Mouse (Mus musculus): ENCODE results near the gene Alg1. TPM values are rescaled to one million over a fixed set of nuclear protein-coding genes. Genes with fewer than 3 reads are reported as not detected.
A peak's percentile ranks its signal among the peaks of the same experiment; 100 is the strongest.

Alg1 gene
- polyA plus RNA-seq, 1 experiment from 2014 or later: 24.4 TPM

DNA sequence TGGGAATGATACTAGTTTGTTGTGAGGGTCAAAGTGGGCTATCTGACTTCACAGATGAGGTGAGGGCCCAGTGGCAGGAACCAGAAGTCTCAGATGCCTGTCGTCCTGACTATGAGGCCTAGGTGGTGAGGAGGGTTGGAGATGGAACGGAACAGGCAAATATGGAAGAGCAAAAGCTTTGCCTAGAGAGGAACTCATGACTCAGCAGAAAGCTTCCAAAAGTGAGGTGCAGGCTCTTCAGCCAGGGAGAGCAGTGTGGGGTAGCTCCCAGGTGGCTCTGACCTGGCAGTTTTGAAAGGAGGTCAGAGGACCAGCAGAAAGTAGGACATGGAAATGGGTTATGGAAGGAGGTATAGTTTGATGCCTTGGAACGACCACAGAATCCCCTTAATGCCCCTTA lies 17.5 kb downstream of the Alg1 start:
- no peaks in the 10 kb centered on the region for H3K9me3 ChIP-seq
- no peak for ATAC-seq (ENCODE audit: low FRiP score)
- H3K27ac ChIP-seq: no peak overlapping the region
- 82% methylated on average over 3 of the region's 3 CpGs for WGBS
- H3K4me3 ChIP-seq (replicated peaks): no peak overlapping the region
- no peaks in the 10 kb centered on the region for H3K27me3 ChIP-seq
- no peak overlapping the region for H3K9ac ChIP-seq
- H3K36me3 ChIP-seq (replicated peaks): peaks cover 25% of the 10 kb centered on the region
- H3K4me2 ChIP-seq: no peak overlapping the region
- H3K4me1 ChIP-seq: peaks cover 13% of the 10 kb centered on the region

- peaks cover 13% of the 10 kb centered on the region for H3K4me1 ChIP-seq
- no peak overlapping the region for H3K9ac ChIP-seq
- H3K27me3 ChIP-seq: peaks cover under 1% of the 10 kb centered on the region; the same call in 1 of the 2 replicates
- no peak overlapping the region for H3K4me3 ChIP-seq (replicated peaks)
- ATAC-seq (ENCODE audit: low FRiP score): no peak
- no peak overlapping the region for H3K27ac ChIP-seq
- WGBS: 87% methylated on average over 2 of the region's 2 CpGs
- no peak overlapping the region for H3K4me2 ChIP-seq
- H3K36me3 ChIP-seq (replicated peaks): peaks cover 21% of the 10 kb centered on the region
- H3K9me3 ChIP-seq: no peaks in the 10 kb centered on the region
Measured at GRCm38 (mm10) chr16:5252260-5252659, 18.8 kb downstream of the Alg1 start.

- Histone ChIP-seq H3K4me1 (peaks cover 13% of the 10 kb centered on the region), H3K4me3 (replicated peaks) (peak overlapping the region; percentile 52), H3K27me3 (peaks cover 3% of the 10 kb centered on the region; the same call in 1 of the 2 replicates), H3K9me3 (no peaks in the 10 kb centered on the region), H3K4me2 (peak overlapping the region; percentile 69), H3K27ac (peak overlapping the region; percentile 25; the same call in 1 of the 2 replicates), H3K36me3 (replicated peaks) (no peaks in the 10 kb centered on the region; the same call in 1 of the 2 replicates), H3K9ac (peak overlapping the region; percentile 63)
- WGBS: 6% methylated on average over 15 of the region's 15 CpGs
- peak; percentile 27; the same call in 1 of the 2 replicates for ATAC-seq (ENCODE audit: low FRiP score)
Measured at GRCm38 (mm10) chr16:5254346-5255025, 21.1 kb downstream of the Alg1 start.

GRCm38 (mm10) chr16:5255081-5255740 lies 21.8 kb downstream of the Alg1 start:
- Histone ChIP-seq H3K9me3 (no peaks in the 10 kb centered on the region), H3K27me3 (peaks cover 3% of the 10 kb centered on the region; the same call in 1 of the 2 replicates), H3K4me2 (peak overlapping the region; percentile 69), H3K27ac (peak overlapping the region; percentile 38; the same call in 1 of the 2 replicates), H3K36me3 (replicated peaks) (no peaks in the 10 kb centered on the region; the same call in 1 of the 2 replicates), H3K4me3 (replicated peaks) (peak overlapping the region; percentile 52), H3K9ac (peak overlapping the region; percentile 63), H3K4me1 (peaks cover 13% of the 10 kb centered on the region)
- ATAC-seq (ENCODE audit: low FRiP score): no peak
- WGBS: 4% methylated on average over 27 of the region's 27 CpGs

- H3K27ac ChIP-seq: peak within 1 kb of the TSS; percentile 68
- H3K27me3 ChIP-seq: peaks cover 3% of the 10 kb centered on the region; the same call in 1 of the 2 replicates
- H3K36me3 ChIP-seq (replicated peaks): no peaks in the 10 kb centered on the region
- 2% methylated on average over 57 of the region's 57 CpGs for WGBS
- H3K9ac ChIP-seq: peak within 1 kb of the TSS; percentile 63
- peaks cover 13% of the 10 kb centered on the region for H3K4me1 ChIP-seq
- H3K4me3 ChIP-seq (replicated peaks): peak within 1 kb of the TSS; percentile 52
- H3K4me2 ChIP-seq: peak within 1 kb of the TSS; percentile 69
- no peaks in the 10 kb centered on the region for H3K9me3 ChIP-seq
- peak; percentile 97 for ATAC-seq (ENCODE audit: low FRiP score)
Measured at GRCm38 (mm10) chr16:5255779-5256496, 22.5 kb downstream of the Alg1 start, which contains the start of gene Eef2kmt. Eef2kmt (minus strand) TSS chr16:5255983.

- Histone ChIP-seq H3K9ac (no peak overlapping the region), H3K27me3 (no peaks in the 10 kb centered on the region), H3K27ac (no peak overlapping the region), H3K4me1 (no peaks in the 10 kb centered on the region), H3K9me3 (0 out of 2 replicates have a peak, but pooled peaks cover 4% of the 10 kb centered on the region), H3K36me3 (replicated peaks) (no peaks in the 10 kb centered on the region), H3K4me3 (replicated peaks) (no peak overlapping the region), H3K4me2 (no peak overlapping the region)
- WGBS: 88% methylated on average over 8 of the region's 8 CpGs
- no peak for ATAC-seq (ENCODE audit: low FRiP score)
Measured at GRCm38 (mm10) chr16:5263156-5263555, 29.7 kb downstream of the Alg1 start.

GRCm38 (mm10) chr16:5263926-5264325 lies 30.5 kb downstream of the Alg1 start:
- no peak overlapping the region for H3K9ac ChIP-seq
- no peaks in the 10 kb centered on the region for H3K36me3 ChIP-seq (replicated peaks)
- WGBS: 86% methylated on average over 7 of the region's 7 CpGs
- no peak overlapping the region for H3K27ac ChIP-seq
- H3K9me3 ChIP-seq: 0 out of 2 replicates have a peak, but pooled peaks cover 4% of the 10 kb centered on the region
- H3K4me3 ChIP-seq (replicated peaks): no peak overlapping the region
- H3K4me1 ChIP-seq: no peaks in the 10 kb centered on the region
- H3K27me3 ChIP-seq: no peaks in the 10 kb centered on the region
- no peak overlapping the region for H3K4me2 ChIP-seq
- no peak for ATAC-seq (ENCODE audit: low FRiP score)

DNA sequence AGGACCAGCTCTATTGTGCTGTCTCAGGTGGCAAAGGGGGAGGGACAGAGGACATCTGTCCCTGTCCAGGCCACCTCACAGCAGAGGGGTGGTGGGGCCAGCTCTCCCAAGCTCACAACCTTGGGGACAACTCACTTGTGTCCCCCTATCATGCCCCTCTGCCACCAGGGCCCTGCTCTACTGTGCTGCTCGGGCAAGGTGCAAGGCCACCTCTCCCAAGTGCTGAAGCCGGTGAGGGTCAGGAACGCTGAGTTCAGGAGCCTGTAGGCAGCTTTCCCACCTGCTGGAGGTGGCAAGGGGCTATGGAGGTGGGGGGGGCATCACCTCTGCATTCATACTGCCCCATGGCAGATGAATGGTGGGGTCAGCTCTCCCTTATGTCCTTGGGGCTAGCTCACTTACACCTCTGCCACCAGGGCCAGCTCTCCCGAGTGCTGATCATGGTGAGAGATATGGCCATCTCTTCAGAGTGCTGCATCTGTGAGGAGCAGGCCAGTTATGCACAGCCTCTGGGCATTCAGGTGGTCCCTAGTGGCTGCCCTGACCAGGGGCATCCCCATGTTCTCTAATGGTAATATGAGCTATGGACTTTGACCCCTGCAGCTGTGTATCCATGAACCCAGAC lies 38.1 kb downstream of the Alg1 start:
- H3K4me2 ChIP-seq: no peak overlapping the region
- H3K4me3 ChIP-seq (replicated peaks): no peak overlapping the region
- H3K4me1 ChIP-seq: no peaks in the 10 kb centered on the region
- H3K9me3 ChIP-seq: no peaks in the 10 kb centered on the region
- no peaks in the 10 kb centered on the region for H3K27me3 ChIP-seq
- 83% methylated on average over 4 of the region's 4 CpGs for WGBS
- no peak overlapping the region for H3K27ac ChIP-seq
- H3K36me3 ChIP-seq (replicated peaks): no peaks in the 10 kb centered on the region
- ATAC-seq (ENCODE audit: low FRiP score): no peak
- no peak overlapping the region for H3K9ac ChIP-seq

GRCm38 (mm10) chr16:5272371-5272770 lies 39.0 kb downstream of the Alg1 start:
- Histone ChIP-seq H3K4me2 (no peak overlapping the region), H3K27me3 (no peaks in the 10 kb centered on the region), H3K9ac (no peak overlapping the region), H3K9me3 (no peaks in the 10 kb centered on the region), H3K4me3 (replicated peaks) (no peak overlapping the region), H3K4me1 (no peaks in the 10 kb centered on the region), H3K27ac (no peak overlapping the region), H3K36me3 (replicated peaks) (no peaks in the 10 kb centered on the region)
- WGBS: 81% methylated on average over 3 of the region's 3 CpGs
- no peak for ATAC-seq (ENCODE audit: low FRiP score)

- Histone ChIP-seq H3K36me3 (replicated peaks) (no peaks in the 10 kb centered on the region), H3K4me2 (no peak overlapping the region), H3K4me1 (peaks cover 3% of the 10 kb centered on the region; the same call in 1 of the 2 replicates), H3K4me3 (replicated peaks) (no peak overlapping the region), H3K9me3 (no peaks in the 10 kb centered on the region), H3K27ac (no peak overlapping the region), H3K9ac (no peak overlapping the region), H3K27me3 (no peaks in the 10 kb centered on the region)
- ATAC-seq (ENCODE audit: low FRiP score): no peak
- 72% methylated on average over 5 of the region's 5 CpGs for WGBS
Measured at GRCm38 (mm10) chr16:5279571-5280222, 46.3 kb downstream of the Alg1 start.

- no peaks in the 10 kb centered on the region for H3K27me3 ChIP-seq
- H3K4me1 ChIP-seq: peaks cover 3% of the 10 kb centered on the region; the same call in 1 of the 2 replicates
- H3K9me3 ChIP-seq: no peaks in the 10 kb centered on the region
- no peak overlapping the region for H3K9ac ChIP-seq
- no peak overlapping the region for H3K27ac ChIP-seq
- H3K4me3 ChIP-seq (replicated peaks): no peak overlapping the region
- no peak for ATAC-seq (ENCODE audit: low FRiP score)
- H3K36me3 ChIP-seq (replicated peaks): no peaks in the 10 kb centered on the region
- no peak overlapping the region for H3K4me2 ChIP-seq
- 89% methylated on average over 9 of the region's 9 CpGs for WGBS
Measured at GRCm38 (mm10) chr16:5282686-5283085, 49.3 kb downstream of the Alg1 start.

Data from forebrain, embryonic 12.5 days (tissue).